Mouse (Mus musculus): ENCODE data around the gene Ltv1. TPM values are rescaled to one million over a fixed set of nuclear protein-coding genes. Genes with fewer than 3 reads are reported as not detected.
A peak's percentile ranks its signal among the peaks of the same experiment; 100 is the strongest.

The Ltv1 gene
- polyA plus RNA-seq, 1 experiment from 2014 or later, result 73.4 TPM

DNA sequence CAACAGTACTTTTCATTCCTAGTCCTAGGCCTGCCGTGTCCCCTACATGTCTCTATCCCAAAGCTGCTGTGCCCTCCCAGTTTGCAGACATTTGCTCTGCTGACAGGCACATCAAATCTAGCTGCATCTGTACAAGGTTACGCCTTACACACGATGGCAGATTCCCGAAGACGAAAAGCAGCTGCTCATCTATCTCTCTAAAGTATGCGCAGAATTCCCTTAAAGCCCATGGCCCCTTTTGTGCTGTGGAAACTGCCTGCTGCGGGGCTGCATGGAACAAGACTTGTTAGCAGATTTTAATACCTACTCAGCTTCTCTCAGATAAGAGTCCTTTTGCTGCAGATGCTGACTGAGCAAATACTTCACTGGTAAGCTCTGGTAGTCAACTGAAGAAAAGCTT, 12.8 kb downstream of the Ltv1 start:
- Histone ChIP-seq H3K4me2 (replicated peaks; ENCODE audit: low read depth, low read length) (no peak overlapping the region), H3K9ac (ENCODE audit: low read depth, low read length) (no peak overlapping the region), H3K9me3 (ENCODE audit: control insufficient read depth, low read length) (no peaks in the 10 kb centered on the region), H3K4me1 (ENCODE audit: control insufficient read depth, insufficient read depth, low read length) (no peaks in the 10 kb centered on the region), H3K27ac (ENCODE audit: low read depth, low read length) (no peak overlapping the region), H3K4me3 (ENCODE audit: low read length) (no peak overlapping the region), H3K27me3 (ENCODE audit: control insufficient read depth, insufficient read depth, low read length) (no peaks in the 10 kb centered on the region), H3K36me3 (ENCODE audit: control insufficient read depth, insufficient read depth, low read length) (peaks cover 77% of the 10 kb centered on the region)
- 88% methylated on average over 7 of the region's 7 CpGs for WGBS
- no peak for ATAC-seq (ENCODE audit: low FRiP score, low TSS enrichment)

DNA sequence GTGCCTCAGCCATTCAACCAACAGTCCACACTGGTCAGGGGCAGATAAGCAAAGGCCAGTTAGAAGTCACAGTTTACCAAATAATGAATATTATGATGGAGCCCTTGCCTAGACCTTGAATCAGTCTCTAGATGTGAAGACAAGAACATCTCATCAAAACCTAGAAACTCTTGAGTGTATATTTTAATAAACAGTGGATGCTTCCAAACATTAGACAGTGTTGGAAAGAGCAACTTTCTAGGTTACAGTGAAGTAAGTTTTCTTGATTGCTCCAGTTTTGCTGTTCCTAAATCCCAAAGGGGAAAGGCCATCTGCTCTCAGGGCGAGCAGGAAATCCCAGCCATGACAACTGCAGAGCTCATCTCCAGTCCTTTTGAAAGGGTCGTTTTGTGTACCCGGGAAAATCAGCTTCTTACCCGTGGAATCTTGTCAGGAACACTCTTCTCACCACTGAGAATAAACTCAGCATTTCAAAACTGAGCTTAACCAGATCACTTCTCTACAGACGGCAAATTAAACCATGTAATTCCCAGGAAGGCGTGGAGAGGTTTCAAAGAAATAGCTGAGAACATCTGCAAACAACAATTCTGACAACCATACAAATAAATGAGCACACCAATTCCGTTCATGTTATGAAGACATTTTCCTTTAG, 14.9 kb downstream of the Ltv1 start, which contains the start of gene Zc2hc1b:
Gene Zc2hc1b (minus strand): TSS at position 51 of the 652 bp plus-strand sequence.
- no peak within 1 kb of the TSS for H3K4me2 ChIP-seq (replicated peaks; ENCODE audit: low read depth, low read length)
- H3K27ac ChIP-seq (ENCODE audit: low read depth, low read length), result no peak within 1 kb of the TSS
- WGBS, result 88% methylated on average over 7 of the region's 7 CpGs
- no peaks in the 10 kb centered on the region for H3K4me1 ChIP-seq (ENCODE audit: control insufficient read depth, insufficient read depth, low read length)
- no peak for ATAC-seq (ENCODE audit: low FRiP score, low TSS enrichment)
- H3K36me3 ChIP-seq (ENCODE audit: control insufficient read depth, insufficient read depth, low read length), result peaks cover 65% of the 10 kb centered on the region
- no peaks in the 10 kb centered on the region for H3K9me3 ChIP-seq (ENCODE audit: control insufficient read depth, low read length)
- H3K4me3 ChIP-seq (ENCODE audit: low read length), result no peak within 1 kb of the TSS
- H3K9ac ChIP-seq (ENCODE audit: low read depth, low read length), result no peak within 1 kb of the TSS
- no peaks in the 10 kb centered on the region for H3K27me3 ChIP-seq (ENCODE audit: control insufficient read depth, insufficient read depth, low read length)

DNA sequence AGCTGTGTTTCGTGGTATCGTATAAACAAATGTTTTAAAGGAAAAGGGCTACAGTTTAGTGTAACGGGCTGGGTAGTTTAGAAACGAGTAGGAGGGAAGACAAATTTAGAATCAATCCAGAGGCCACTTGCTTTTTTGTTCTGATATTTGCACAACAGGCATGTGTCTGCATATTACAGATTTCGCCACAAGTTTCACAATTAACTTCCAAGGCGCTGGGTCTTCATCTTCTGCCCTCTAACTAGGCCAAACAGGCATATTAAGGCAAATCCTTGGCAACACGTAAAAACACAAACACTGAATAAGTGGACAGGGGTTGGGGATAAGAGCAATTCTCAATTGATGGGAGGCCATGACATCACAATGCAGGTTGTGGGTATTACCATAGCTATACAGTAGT, 17.1 kb downstream of the Ltv1 start:
- Histone ChIP-seq H3K36me3 (ENCODE audit: control insufficient read depth, insufficient read depth, low read length) (peaks cover 44% of the 10 kb centered on the region), H3K27ac (ENCODE audit: low read depth, low read length) (no peak overlapping the region), H3K4me3 (ENCODE audit: low read length) (no peak overlapping the region), H3K4me2 (replicated peaks; ENCODE audit: low read depth, low read length) (no peak overlapping the region), H3K9me3 (ENCODE audit: control insufficient read depth, low read length) (no peaks in the 10 kb centered on the region), H3K4me1 (ENCODE audit: control insufficient read depth, insufficient read depth, low read length) (no peaks in the 10 kb centered on the region), H3K9ac (ENCODE audit: low read depth, low read length) (no peak overlapping the region), H3K27me3 (ENCODE audit: control insufficient read depth, insufficient read depth, low read length) (no peaks in the 10 kb centered on the region)
- ATAC-seq (ENCODE audit: low FRiP score, low TSS enrichment), result no peak
- WGBS, result 91% methylated on average over 7 of the region's 7 CpGs

DNA sequence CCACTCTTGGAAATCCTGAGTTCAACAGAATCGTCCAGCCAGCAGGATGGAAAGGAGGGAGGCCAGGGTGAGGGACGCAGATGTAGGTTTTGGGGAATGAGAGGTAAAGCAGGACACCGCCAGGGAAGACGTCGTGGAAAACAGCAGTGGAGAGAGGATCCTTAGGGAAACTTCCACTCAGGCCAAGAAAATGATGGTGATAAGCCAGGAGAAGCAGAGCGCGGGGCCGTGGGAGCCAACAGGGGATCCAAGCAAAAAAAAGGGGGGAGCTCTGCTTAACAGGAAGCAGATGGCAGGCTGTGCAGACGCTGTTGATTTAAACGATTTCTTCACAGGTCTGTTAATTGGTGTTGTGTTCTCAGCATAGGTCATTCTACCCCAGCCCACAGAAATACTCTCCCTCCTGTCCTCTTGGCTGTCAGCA, 20.2 kb downstream of the Ltv1 start:
- 25% methylated on average over 10 of the region's 10 CpGs for WGBS
- Histone ChIP-seq H3K4me3 (ENCODE audit: low read length) (no peak overlapping the region), H3K9me3 (ENCODE audit: control insufficient read depth, low read length) (no peaks in the 10 kb centered on the region), H3K27me3 (ENCODE audit: control insufficient read depth, insufficient read depth, low read length) (no peaks in the 10 kb centered on the region), H3K9ac (ENCODE audit: low read depth, low read length) (no peak overlapping the region), H3K4me1 (ENCODE audit: control insufficient read depth, insufficient read depth, low read length) (no peaks in the 10 kb centered on the region), H3K27ac (ENCODE audit: low read depth, low read length) (no peak overlapping the region), H3K4me2 (replicated peaks; ENCODE audit: low read depth, low read length) (no peak overlapping the region), H3K36me3 (ENCODE audit: control insufficient read depth, insufficient read depth, low read length) (peaks cover 14% of the 10 kb centered on the region; the same call in 1 of the 2 replicates)
- ATAC-seq (ENCODE audit: low FRiP score, low TSS enrichment), result peak; percentile 74; the same call in 1 of the 2 replicates

DNA sequence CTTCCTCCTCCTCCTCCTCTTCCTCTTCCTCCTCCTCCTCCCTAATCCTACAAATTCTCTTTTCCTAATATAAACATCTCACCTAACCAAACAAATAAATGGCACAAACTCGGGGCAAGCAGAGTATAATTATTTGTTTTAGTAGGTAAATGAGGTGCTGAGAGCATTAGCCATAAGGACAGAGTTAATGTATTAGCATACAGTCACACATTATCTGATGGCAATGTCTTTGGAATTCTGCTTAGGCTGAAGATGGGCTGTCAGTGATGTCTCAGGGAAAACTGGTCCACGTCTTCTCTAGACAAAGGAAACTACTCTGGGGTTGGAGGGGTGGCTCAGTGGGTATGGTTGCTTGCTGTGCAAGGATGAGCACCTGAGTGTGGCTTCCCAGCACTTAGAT, 21.5 kb downstream of the Ltv1 start:
- WGBS, result 50% methylated on average over 2 of the region's 2 CpGs
- Histone ChIP-seq H3K27ac (ENCODE audit: low read depth, low read length) (no peak overlapping the region), H3K4me1 (ENCODE audit: control insufficient read depth, insufficient read depth, low read length) (no peaks in the 10 kb centered on the region), H3K4me3 (ENCODE audit: low read length) (no peak overlapping the region), H3K27me3 (ENCODE audit: control insufficient read depth, insufficient read depth, low read length) (no peaks in the 10 kb centered on the region), H3K9me3 (ENCODE audit: control insufficient read depth, low read length) (no peaks in the 10 kb centered on the region), H3K4me2 (replicated peaks; ENCODE audit: low read depth, low read length) (no peak overlapping the region), H3K9ac (ENCODE audit: low read depth, low read length) (no peak overlapping the region), H3K36me3 (ENCODE audit: control insufficient read depth, insufficient read depth, low read length) (peaks cover under 1% of the 10 kb centered on the region; the same call in 1 of the 2 replicates)
- peak; percentile 33; the same call in 1 of the 2 replicates for ATAC-seq (ENCODE audit: low FRiP score, low TSS enrichment)

DNA sequence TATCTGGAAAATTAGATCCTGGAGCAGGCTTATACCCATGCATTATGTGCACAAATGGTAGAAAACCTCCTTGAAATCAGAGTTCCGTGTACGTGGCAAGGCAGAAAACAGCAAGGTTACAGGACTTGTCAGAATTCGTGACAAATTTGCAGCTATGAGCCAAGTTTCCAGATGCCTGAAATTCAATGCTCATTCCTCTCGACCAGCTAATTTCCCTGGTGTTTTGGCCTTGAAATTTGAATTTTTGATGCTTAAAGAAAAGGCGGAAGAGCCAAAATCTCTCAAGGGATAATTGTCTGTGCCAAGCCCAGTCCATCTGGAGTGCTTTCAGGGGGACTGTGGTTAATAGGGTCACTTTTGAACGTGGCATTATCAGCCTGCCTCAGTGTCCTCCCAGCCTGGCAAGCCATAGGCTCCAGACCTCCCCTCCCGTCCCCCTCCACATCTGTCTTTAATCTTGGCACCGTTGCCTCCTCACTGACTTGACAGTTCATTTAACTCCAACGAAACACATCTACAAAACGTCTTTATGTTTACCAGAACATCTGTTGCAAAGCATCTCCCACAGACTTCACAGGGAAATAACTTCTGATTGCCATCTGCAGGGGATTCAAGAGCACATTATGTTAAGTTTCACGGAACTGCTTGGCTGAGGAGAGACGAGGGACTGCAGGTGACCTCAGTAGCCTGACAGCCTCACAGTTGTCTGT, 22.1 kb downstream of the Ltv1 start:
- Histone ChIP-seq H3K27ac (ENCODE audit: low read depth, low read length) (no peak overlapping the region), H3K4me3 (ENCODE audit: low read length) (no peak overlapping the region), H3K9me3 (ENCODE audit: control insufficient read depth, low read length) (no peaks in the 10 kb centered on the region), H3K36me3 (ENCODE audit: control insufficient read depth, insufficient read depth, low read length) (no peaks in the 10 kb centered on the region), H3K4me1 (ENCODE audit: control insufficient read depth, insufficient read depth, low read length) (no peaks in the 10 kb centered on the region), H3K4me2 (replicated peaks; ENCODE audit: low read depth, low read length) (no peak overlapping the region), H3K9ac (ENCODE audit: low read depth, low read length) (no peak overlapping the region), H3K27me3 (ENCODE audit: control insufficient read depth, insufficient read depth, low read length) (no peaks in the 10 kb centered on the region)
- 30% methylated on average over 12 of the region's 12 CpGs for WGBS
- ATAC-seq (ENCODE audit: low FRiP score, low TSS enrichment), result 0 out of 2 replicates have a peak, but pooled peaks have one; percentile 26

DNA sequence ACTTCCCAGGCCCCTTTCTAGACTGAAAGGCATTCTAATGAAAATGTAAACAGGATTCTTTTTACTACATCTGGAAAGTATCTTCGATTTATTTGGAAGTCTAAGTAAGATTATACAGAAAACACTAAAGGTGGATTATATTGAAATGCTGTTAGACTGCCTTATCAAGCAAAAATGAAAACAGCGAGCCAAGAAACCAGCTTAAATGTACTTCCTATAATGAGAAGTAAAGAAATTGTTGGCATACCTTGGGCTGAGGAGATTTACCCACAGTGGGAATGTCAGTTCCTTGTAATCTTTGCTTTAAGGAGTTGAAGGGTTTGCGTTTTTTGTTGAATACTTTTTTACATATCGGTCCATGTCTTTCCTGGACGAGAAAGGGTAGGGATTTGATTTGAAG, 24.5 kb downstream of the Ltv1 start:
- WGBS, result 86% methylated on average over 5 of the region's 5 CpGs
- H3K27ac ChIP-seq (ENCODE audit: low read depth, low read length), result no peak overlapping the region

DNA sequence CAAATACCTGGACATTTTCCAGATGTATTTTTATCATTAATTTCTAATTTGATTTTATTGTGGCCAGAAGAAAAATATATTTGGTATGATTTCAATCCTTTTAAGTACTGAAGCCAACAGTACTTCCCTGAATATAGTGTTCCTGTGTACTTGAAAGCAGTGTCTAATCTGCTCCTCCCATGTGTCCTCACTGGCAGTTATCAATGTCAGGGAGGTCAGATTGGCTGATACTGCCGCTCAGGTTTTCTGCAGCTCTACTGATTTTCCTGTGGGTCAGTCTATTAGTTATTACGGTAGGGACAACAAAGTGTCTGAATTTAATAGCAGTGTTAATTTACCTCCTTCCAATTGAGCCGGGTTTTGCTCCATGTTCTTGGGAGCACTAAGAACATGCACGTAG, 30.9 kb downstream of the Ltv1 start:
- H3K4me1 ChIP-seq (ENCODE audit: control insufficient read depth, insufficient read depth, low read length), result no peaks in the 10 kb centered on the region
- WGBS, result 76% methylated on average over 4 of the region's 4 CpGs
- H3K36me3 ChIP-seq (ENCODE audit: control insufficient read depth, insufficient read depth, low read length), result no peaks in the 10 kb centered on the region

More for the DNA sequence above, 24.5 kb downstream of the Ltv1 start:
- ATAC-seq (ENCODE audit: low FRiP score, low TSS enrichment), result no peak
- Histone ChIP-seq H3K4me2 (replicated peaks; ENCODE audit: low read depth, low read length) (no peak overlapping the region), H3K9me3 (ENCODE audit: control insufficient read depth, low read length) (no peaks in the 10 kb centered on the region), H3K4me1 (ENCODE audit: control insufficient read depth, insufficient read depth, low read length) (no peaks in the 10 kb centered on the region), H3K27me3 (ENCODE audit: control insufficient read depth, insufficient read depth, low read length) (no peaks in the 10 kb centered on the region), H3K9ac (ENCODE audit: low read depth, low read length) (no peak overlapping the region), H3K36me3 (ENCODE audit: control insufficient read depth, insufficient read depth, low read length) (no peaks in the 10 kb centered on the region), H3K4me3 (ENCODE audit: low read length) (no peak overlapping the region)

DNA sequence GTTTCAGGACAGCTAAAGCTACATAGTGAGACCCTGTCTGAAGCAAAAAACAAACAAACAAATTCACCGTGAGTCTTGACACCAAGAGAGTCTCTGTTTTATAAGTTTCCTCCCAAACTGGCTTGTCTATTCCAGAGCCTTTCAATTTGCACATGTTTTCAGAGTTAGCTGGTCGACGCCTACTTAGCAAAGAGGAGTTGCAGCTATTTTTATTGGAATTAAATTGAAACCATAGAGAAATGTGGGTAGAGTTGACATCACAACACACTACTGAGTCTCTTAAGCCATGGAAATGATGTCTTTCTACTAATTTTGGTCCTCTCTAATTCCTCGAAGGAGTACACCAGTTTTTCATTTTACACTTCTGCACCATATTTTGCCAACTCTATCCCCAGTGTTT, 32.1 kb downstream of the Ltv1 start:
- Histone ChIP-seq H3K27me3 (ENCODE audit: control insufficient read depth, insufficient read depth, low read length) (no peaks in the 10 kb centered on the region), H3K27ac (ENCODE audit: low read depth, low read length) (no peak overlapping the region), H3K4me2 (replicated peaks; ENCODE audit: low read depth, low read length) (no peak overlapping the region), H3K4me3 (ENCODE audit: low read length) (no peak overlapping the region), H3K4me1 (ENCODE audit: control insufficient read depth, insufficient read depth, low read length) (no peaks in the 10 kb centered on the region), H3K9ac (ENCODE audit: low read depth, low read length) (no peak overlapping the region), H3K9me3 (ENCODE audit: control insufficient read depth, low read length) (no peaks in the 10 kb centered on the region), H3K36me3 (ENCODE audit: control insufficient read depth, insufficient read depth, low read length) (no peaks in the 10 kb centered on the region)
- no peak for ATAC-seq (ENCODE audit: low FRiP score, low TSS enrichment)
- 95% methylated on average over 4 of the region's 4 CpGs for WGBS

More for the DNA sequence above, 30.9 kb downstream of the Ltv1 start:
- no peaks in the 10 kb centered on the region for H3K27me3 ChIP-seq (ENCODE audit: control insufficient read depth, insufficient read depth, low read length)
- no peak for ATAC-seq (ENCODE audit: low FRiP score, low TSS enrichment)
- H3K4me2 ChIP-seq (replicated peaks; ENCODE audit: low read depth, low read length), result no peak overlapping the region
- no peak overlapping the region for H3K27ac ChIP-seq (ENCODE audit: low read depth, low read length)
- H3K4me3 ChIP-seq (ENCODE audit: low read length), result no peak overlapping the region
- H3K9ac ChIP-seq (ENCODE audit: low read depth, low read length), result no peak overlapping the region
- H3K9me3 ChIP-seq (ENCODE audit: control insufficient read depth, low read length), result no peaks in the 10 kb centered on the region

Measured in kidney, embryonic 14.5 days (tissue).